Mouse (Mus musculus) intestine, embryonic 14.5 days (tissue): ENCODE results near the gene Ephb6. TPM values are rescaled to one million over a fixed set of nuclear protein-coding genes. Genes with fewer than 3 reads are reported as not detected.

Experiments
- ATAC-seq: fragments of 200-750 bp; cut with Nextera tagmentation; replicated peaks from 2 replicates; pipeline ENCODE4 v1.8.0; 2017; ENCODE audit warnings: low read depth, moderate number of reproducible peaks, moderate TSS enrichment, moderate library complexity; ENCODE audit not compliant: low FRiP score, low TSS enrichment
- DNase-seq: peaks from one replicate; pipeline ENCODE4 v3.0.0-alpha.2; 2018; ENCODE audit warnings: low spot score
- H3K27ac ChIP-seq: fragments of 300-500 bp; sonication (generic); 2 replicates; pipeline ENCODE4 v1.5.1; 2014; ENCODE audit warnings: low read depth, mild to moderate bottlenecking, control low read depth
- H3K27me3 ChIP-seq: fragments of 300-500 bp; sonication (generic); replicated peaks from 2 replicates; pipeline ENCODE4 v1.6.1; 2014; ENCODE audit warnings: low read length, control low read depth; ENCODE audit not compliant: control insufficient read depth, insufficient read depth
- H3K36me3 ChIP-seq: fragments of 300-500 bp; sonication (generic); 2 replicates; pipeline ENCODE4 v1.6.1; 2014; ENCODE audit warnings: low read length, control low read depth; ENCODE audit not compliant: control insufficient read depth, insufficient read depth
- H3K4me1 ChIP-seq: fragments of 300-500 bp; sonication (generic); replicated peaks from 2 replicates; pipeline ENCODE4 v1.6.1; 2014; ENCODE audit warnings: low read length, control low read depth, mixed read lengths; ENCODE audit not compliant: control insufficient read depth, insufficient read depth
- H3K4me2 ChIP-seq: fragments of 300-500 bp; sonication (generic); 2 replicates; pipeline ENCODE4 v1.6.1; 2014; ENCODE audit warnings: low read length
- H3K4me3 ChIP-seq: fragments of 300-500 bp; sonication (generic); 2 replicates; pipeline ENCODE4 v1.5.1; 2014; ENCODE audit warnings: low read depth, low read length, control low read depth, mixed read lengths
- H3K9ac ChIP-seq: fragments of 300-500 bp; sonication (generic); 2 replicates; pipeline ENCODE4 v1.6.1; 2014; ENCODE audit warnings: mild to moderate bottlenecking, low read length
- H3K9me3 ChIP-seq: fragments of 300-500 bp; sonication (generic); 2 replicates; pipeline ENCODE4 v1.6.1; 2016; ENCODE audit warnings: low read length, control low read depth; ENCODE audit not compliant: control insufficient read depth
- WGBS: fragments of 180-500 bp; shearing (Covaris S2); extraction: QIAGEN DNeasy Blood & Tissue Kit; methylation state at CpG from one replicate; pipeline ENCODE4 v1.1.7; 2014; 5-methylcytosine and 5-hydroxymethylcytosine counted together
- polyA plus RNA-seq: library from polyadenylated mRNA; unstranded; fragments of >200 nt; fragmentation: Nextera tagmentation; extraction: Ambion mirVana; gene quantifications from 2 replicates; pipeline ENCODE4 v1.2.1, GENCODE M21; 2014

The Ephb6 gene
- polyA plus RNA-seq, 1 experiment from 2014 or later: 7.3 TPM

- ATAC-seq: no peak
- H3K27ac ChIP-seq: no peak overlapping the region
- H3K27me3 ChIP-seq: no peaks in the 10 kb centered on the region
- no peak overlapping the region for H3K9ac ChIP-seq
- no peaks in the 10 kb centered on the region for H3K4me1 ChIP-seq
- no peak overlapping the region for H3K4me3 ChIP-seq
- H3K4me2 ChIP-seq: no peak overlapping the region
- DNase-seq: no peak
- WGBS: 79% methylated on average over 1 of the region's 1 CpGs
- no peaks in the 10 kb centered on the region for H3K36me3 ChIP-seq
- no peaks in the 10 kb centered on the region for H3K9me3 ChIP-seq
These were observed 40.0 kb upstream of the Ephb6 start for GRCm38 (mm10) chr6:41565261-41565660.

GRCm38 (mm10) chr6:41566965-41567364 is 38.3 kb upstream of the Ephb6 start:
- H3K4me1 ChIP-seq: no peaks in the 10 kb centered on the region
- ATAC-seq (no peak), DNase-seq (no peak)
- no peak overlapping the region for H3K9ac ChIP-seq
- no peak overlapping the region for H3K27ac ChIP-seq
- H3K36me3 ChIP-seq: no peaks in the 10 kb centered on the region
- H3K4me3 ChIP-seq: no peak overlapping the region
- no peak overlapping the region for H3K4me2 ChIP-seq
- WGBS: 85% methylated on average over 4 of the region's 4 CpGs
- H3K27me3 ChIP-seq: no peaks in the 10 kb centered on the region
- H3K9me3 ChIP-seq: no peaks in the 10 kb centered on the region

DNA sequence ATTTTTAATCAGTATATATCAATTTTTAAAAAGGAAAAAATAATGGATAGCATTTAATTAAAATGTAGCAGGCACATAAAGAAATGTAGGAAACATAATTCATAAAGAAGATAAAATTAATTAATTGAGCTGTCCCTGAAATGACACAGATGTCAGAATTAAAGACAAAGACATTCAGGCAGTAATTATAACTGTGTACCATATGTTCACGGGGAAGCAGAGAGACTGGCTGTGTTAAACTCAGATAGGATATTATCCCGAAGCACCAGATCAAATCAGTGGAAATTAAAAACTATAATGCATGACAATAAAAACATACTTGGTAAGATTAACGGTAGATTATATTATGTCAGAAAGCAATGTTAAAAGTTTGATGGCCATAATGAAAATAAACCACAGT is 36.2 kb upstream of the Ephb6 start:
- no peaks in the 10 kb centered on the region for H3K27me3 ChIP-seq
- no peaks in the 10 kb centered on the region for H3K4me1 ChIP-seq
- no peaks in the 10 kb centered on the region for H3K36me3 ChIP-seq
- ATAC-seq: no peak
- no peak for DNase-seq
- no peaks in the 10 kb centered on the region for H3K9me3 ChIP-seq
- H3K4me2 ChIP-seq: no peak overlapping the region
- H3K4me3 ChIP-seq: no peak overlapping the region
- WGBS: 85% methylated on average over 3 of the region's 3 CpGs
- no peak overlapping the region for H3K9ac ChIP-seq
- H3K27ac ChIP-seq: no peak overlapping the region

DNA sequence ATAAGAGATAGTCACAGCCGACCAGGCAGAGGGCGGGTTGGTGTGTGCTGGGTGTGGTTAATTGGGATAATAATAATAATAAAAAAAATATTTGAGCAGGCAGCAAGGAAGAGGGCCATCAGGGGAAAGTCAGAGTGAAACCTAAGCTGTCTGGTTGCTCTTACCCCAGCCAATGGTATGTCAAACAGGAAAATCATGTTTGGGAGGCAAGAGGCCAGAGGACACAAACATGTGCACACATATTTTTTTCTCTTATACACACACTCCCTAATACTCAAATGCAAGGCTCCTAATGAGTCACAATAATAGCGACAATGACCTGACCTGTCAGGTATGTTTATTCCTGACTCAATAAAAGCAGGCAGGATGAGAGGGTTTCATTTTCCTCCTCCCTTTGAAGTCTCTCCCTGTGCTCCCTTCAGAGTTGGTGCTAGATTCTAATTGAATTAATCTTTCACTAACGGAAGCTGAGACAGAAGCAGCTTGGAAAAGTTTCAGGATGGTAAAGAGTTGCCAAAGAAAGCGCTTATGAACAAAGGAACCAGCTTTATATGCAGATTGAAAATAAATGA is 28.7 kb upstream of the Ephb6 start:
- 0 out of 2 replicates have a peak, but pooled peaks have one; percentile 19 for ATAC-seq

GRCm38 (mm10) chr6:41577297-41577696 is 28.0 kb upstream of the Ephb6 start:
- no peak for ATAC-seq
- H3K27me3 ChIP-seq: no peaks in the 10 kb centered on the region
- WGBS: 69% methylated on average over 5 of the region's 5 CpGs
- DNase-seq: no peak
- H3K36me3 ChIP-seq: no peaks in the 10 kb centered on the region
- H3K9ac ChIP-seq: no peak overlapping the region
- H3K9me3 ChIP-seq: no peaks in the 10 kb centered on the region
- no peak overlapping the region for H3K27ac ChIP-seq
- H3K4me2 ChIP-seq: no peak overlapping the region
- no peak overlapping the region for H3K4me3 ChIP-seq
- H3K4me1 ChIP-seq: no peaks in the 10 kb centered on the region

More for the DNA sequence above, 28.7 kb upstream of the Ephb6 start:
- Histone ChIP-seq H3K9ac (no peak overlapping the region), H3K27me3 (no peaks in the 10 kb centered on the region), H3K9me3 (no peaks in the 10 kb centered on the region), H3K4me3 (no peak overlapping the region), H3K4me1 (no peaks in the 10 kb centered on the region), H3K36me3 (no peaks in the 10 kb centered on the region), H3K27ac (no peak overlapping the region), H3K4me2 (no peak overlapping the region)
- DNase-seq: no peak
- 44% methylated on average over 5 of the region's 5 CpGs for WGBS

DNA sequence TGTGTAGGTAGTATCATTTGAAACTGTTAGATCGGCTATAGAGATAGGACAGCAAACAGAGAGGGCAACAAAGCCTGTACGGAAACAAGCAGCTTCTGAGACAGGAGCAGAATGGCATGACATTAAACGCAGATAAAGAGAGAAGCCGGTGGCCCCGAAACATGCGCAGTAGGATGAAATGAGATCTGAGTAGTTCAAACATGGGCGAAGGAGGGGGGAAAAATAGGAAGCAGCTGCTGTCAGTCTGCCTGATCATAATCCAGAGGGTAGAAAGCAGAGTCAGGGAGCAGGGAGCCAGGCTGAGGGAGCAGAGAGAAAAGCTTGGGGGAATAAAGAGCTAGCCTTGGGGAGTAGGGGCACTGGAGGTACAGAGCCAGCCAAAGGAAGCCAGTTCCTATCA is 24.0 kb upstream of the Ephb6 start:
- DNase-seq (no peak), ATAC-seq (no peak)
- no peak overlapping the region for H3K4me3 ChIP-seq

DNA sequence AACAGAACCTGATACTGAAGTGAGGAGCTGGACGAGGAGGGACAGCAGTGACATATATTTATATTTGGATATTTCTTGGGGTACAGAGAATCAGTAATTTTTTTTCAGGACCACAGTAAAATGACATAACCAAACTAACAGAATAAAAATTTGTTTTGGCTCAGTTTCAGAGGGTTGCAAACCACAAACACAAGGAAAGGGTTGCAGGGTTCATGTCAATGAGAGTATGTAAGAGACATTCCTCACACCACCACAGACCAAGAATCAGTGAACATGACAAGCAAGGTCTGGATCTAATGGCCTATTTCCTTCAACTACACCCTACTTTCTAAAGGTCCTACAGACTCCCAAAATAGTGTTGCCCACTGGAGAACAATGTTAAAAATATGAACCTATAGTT is 23.1 kb upstream of the Ephb6 start:
- Histone ChIP-seq H3K27me3 (no peaks in the 10 kb centered on the region), H3K36me3 (no peaks in the 10 kb centered on the region), H3K9me3 (no peaks in the 10 kb centered on the region), H3K4me3 (no peak overlapping the region), H3K27ac (no peak overlapping the region), H3K4me1 (no peaks in the 10 kb centered on the region), H3K9ac (no peak overlapping the region), H3K4me2 (no peak overlapping the region)
- WGBS: 86% methylated on average over 1 of the region's 1 CpGs
- no peak for DNase-seq
- no peak for ATAC-seq

More for the DNA sequence above, 24.0 kb upstream of the Ephb6 start:
- WGBS: 66% methylated on average over 7 of the region's 7 CpGs
- Histone ChIP-seq H3K4me1 (no peaks in the 10 kb centered on the region), H3K9ac (no peak overlapping the region), H3K36me3 (no peaks in the 10 kb centered on the region), H3K27me3 (no peaks in the 10 kb centered on the region), H3K27ac (no peak overlapping the region), H3K4me2 (no peak overlapping the region), H3K9me3 (no peaks in the 10 kb centered on the region)

DNA sequence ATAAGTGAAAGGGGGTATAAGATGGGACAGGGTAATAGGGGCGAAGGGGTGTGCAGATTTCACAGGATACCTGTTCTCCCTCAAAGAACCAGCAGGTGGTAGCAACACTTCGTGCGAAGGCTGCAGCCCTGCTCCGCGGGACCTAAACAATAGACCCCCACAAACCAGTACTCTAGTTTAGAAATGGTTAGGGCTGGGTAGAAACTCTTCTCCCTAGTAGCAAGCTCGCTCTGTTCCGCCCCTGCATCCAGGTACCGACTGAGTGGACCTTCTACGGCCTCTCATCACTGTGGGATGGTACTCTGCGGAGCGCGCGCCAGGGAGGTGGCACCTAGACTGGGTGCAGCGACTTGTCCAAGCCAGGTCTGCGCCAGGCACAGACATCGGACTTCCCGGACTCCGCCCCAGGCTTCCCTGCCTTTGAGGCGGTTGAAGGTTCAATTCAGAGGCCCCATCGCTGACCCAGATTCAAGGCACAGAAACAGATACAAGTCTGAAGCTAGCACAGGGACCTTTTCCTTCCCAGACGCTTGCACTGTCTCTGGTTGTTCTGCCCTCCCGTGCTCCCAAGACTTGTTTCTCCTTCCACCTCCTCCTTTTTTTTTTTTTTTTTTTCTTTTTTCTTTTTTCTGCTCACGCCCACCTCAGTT is 756 bp upstream of the Ephb6 start:
- Histone ChIP-seq H3K4me1 (no peaks in the 10 kb centered on the region), H3K9me3 (no peaks in the 10 kb centered on the region), H3K27me3 (no peaks in the 10 kb centered on the region), H3K27ac (peak overlapping the region; percentile 83), H3K4me2 (peak overlapping the region; percentile 88), H3K9ac (peak overlapping the region; percentile 71), H3K36me3 (no peaks in the 10 kb centered on the region), H3K4me3 (peak overlapping the region; percentile 64)
- WGBS: under 1% methylated on average over 23 of the region's 23 CpGs
- DNase-seq (peak; percentile 91), ATAC-seq (peak; percentile 70)

DNA sequence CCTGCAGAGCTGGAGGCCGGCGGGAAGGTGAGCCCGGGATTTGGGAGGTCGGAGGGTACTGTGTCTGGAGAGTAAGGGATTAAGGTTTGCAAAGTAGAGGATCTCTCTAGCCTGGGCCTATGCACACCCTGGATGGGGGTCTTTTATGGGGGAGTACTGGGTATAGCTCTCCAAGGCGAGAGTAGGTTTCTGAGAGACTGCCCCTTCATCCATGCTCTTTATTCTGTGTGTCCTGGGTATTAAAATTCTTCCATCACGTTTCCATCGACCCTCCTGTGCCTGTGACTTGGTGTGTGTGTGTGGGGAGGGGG is 467 bp downstream of the Ephb6 start:
- Histone ChIP-seq H3K4me3 (peak overlapping the region; percentile 64), H3K4me2 (peak overlapping the region; percentile 88), H3K9me3 (no peaks in the 10 kb centered on the region), H3K27ac (peak overlapping the region; percentile 83; the same call in 1 of the 2 replicates), H3K9ac (peak overlapping the region; percentile 71), H3K4me1 (no peaks in the 10 kb centered on the region), H3K36me3 (no peaks in the 10 kb centered on the region), H3K27me3 (no peaks in the 10 kb centered on the region)
- no peak for DNase-seq
- WGBS: under 1% methylated on average over 7 of the region's 7 CpGs
- ATAC-seq: peak; percentile 42
